Comparison of ENCODE assay signal across 18 mouse cellular contexts in the genomic region with DNA sequence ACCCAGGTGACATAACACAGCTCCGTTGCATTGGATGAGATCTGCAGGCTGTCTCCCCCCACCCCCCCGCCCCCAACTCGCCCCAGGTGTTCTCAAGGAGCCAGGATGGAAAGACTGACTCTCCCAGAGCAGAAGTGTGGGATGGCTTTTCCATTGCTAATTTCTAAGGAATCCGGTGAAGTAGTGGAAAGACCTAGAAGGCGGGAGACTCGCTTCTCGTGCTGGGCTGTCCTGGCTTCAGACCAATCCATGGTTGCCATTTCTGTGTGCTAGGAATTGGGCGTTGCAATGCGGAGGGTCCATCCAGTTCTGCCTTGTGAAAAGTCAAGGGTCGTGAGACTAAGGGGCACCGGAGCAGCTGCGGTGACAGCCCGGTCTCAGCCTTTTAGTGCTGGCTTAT. TPM values are rescaled to one million over a fixed set of nuclear protein-coding genes. Genes with fewer than 3 reads are reported as not detected.
"Had no signal": no experiment of that assay in that cellular context is flagged by ENCODE, and none has a peak within 500 bp of the region (broad histone marks: within the 10 kb centered on the region; RNA-seq: fewer than 3 reads in every experiment).

No protein-coding gene starts in this region.

- H3K27ac ChIP-seq: liver, embryonic 15.5 days; lung, embryonic 15.5 days; macrophage; midbrain, embryonic 13.5 days; midbrain, embryonic 15.5 days; neural tube, embryonic 12.5 days; stomach, embryonic 15.5 days; stomach, postnatal 0 days had no signal

- H3K4me3 ChIP-seq: liver, embryonic 15.5 days; lung, embryonic 15.5 days; megakaryocyte, embryonic 14.5 days; midbrain, embryonic 13.5 days; midbrain, embryonic 15.5 days; neural tube, embryonic 12.5 days; stomach, embryonic 15.5 days had no signal

- DNase-seq: liver, postnatal 0 days; lung, adult 2 months; right cerebral cortex, postnatal 14 days; thymus, adult 2 months; thymus, postnatal 25 days; thymus, postnatal 4 days had no signal

RNA-seq across cellular contexts. Expression of a gene that starts 39.9 kb away (rescaled TPM):
- total RNA-seq: megakaryocyte progenitor cell, adult 5-6 weeks; monocyte, adult 5-6 weeks; neutrophil, adult 5-6 weeks had no signal
